Mouse (Mus musculus) lung, postnatal 4 days (tissue): ENCODE measurements around the gene Kmt5c.

Source experiments
- DNase-seq, 2 experiments: peaks; one replicate each; pipeline ENCODE4 v3.0.0; 2021

The Kmt5c gene

GRCm38 (mm10) chr7:4792278-4793212 is 52.6 kb downstream of the Kmt5c start, which contains the start of gene Rpl28:
Gene Rpl28 (plus strand): TSS chr7:4792874.
- DNase-seq: peak; percentile 97

- DNase-seq: peak in 1 of 2 experiments; percentile 27
These were observed 53.3 kb downstream of the Kmt5c start for GRCm38 (mm10) chr7:4793248-4793647.

GRCm38 (mm10) chr7:4793674-4794073 is 53.8 kb downstream of the Kmt5c start:
- DNase-seq: no peak

GRCm38 (mm10) chr7:4794631-4795168 is 54.8 kb downstream of the Kmt5c start:
- DNase-seq: no peak

- peak in 1 of 2 experiments; percentile 31 for DNase-seq
These were observed 56.0 kb downstream of the Kmt5c start for GRCm38 (mm10) chr7:4795767-4796433.
